ENCODE assay signal across 7 mouse cellular contexts in the genomic region with DNA sequence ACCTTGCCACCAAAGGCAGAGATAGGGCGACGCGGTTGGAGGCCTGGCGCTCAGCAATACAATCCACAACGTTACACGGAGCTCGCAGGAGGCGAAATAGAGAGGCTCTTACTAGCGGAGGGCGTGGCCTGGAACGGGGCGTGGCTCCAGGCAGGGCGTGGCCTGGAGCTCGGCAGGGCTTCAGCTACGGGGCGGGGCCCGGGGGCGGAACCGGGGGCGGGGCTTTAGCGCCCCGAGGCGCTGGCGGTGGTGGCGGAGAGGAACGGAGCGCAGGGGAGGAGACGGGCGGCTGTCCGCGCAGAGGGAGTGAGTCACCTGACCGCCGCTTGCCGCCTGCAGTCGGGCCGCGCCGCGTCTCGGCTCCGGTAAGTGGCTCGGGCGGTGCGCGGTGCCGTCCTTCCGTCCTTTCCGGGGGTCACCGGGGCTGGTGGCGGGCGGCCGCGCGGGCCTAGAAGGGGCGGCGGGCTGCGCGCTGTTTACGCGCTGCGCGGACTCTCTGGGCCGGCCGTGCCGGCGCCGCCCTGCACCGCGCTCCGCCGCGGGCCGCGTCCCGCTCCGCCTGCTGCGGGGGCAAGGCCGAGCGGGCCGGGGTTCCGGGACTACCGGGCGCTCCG. TPM values are rescaled to one million over a fixed set of nuclear protein-coding genes. Genes with fewer than 3 reads are reported as not detected.
A peak's percentile ranks its signal among the peaks of the same experiment; 100 is the strongest.
DNase-seq lines count a peak whose midpoint lies in the region; ATAC-seq and TF ChIP-seq lines count a peak whose summit lies in the region.

Gene Bach1 (plus strand): TSS at position 254 of the 614 bp plus-strand sequence.

- no peaks in the 10 kb centered on the region for H3K36me3 ChIP-seq in intestine, postnatal 0 days (ENCODE audit: control insufficient read depth, insufficient read depth)
- no peaks in the 10 kb centered on the region for H3K36me3 ChIP-seq in limb, embryonic 11.5 days (ENCODE audit: control insufficient read depth, insufficient read depth, low read length)
- no peaks in the 10 kb centered on the region for H3K36me3 ChIP-seq in midbrain, embryonic 14.5 days (ENCODE audit: control insufficient read depth, insufficient read depth, low read length)

- H3K27me3 ChIP-seq in intestine, postnatal 0 days (replicated peaks; ENCODE audit: control insufficient read depth, insufficient read depth, low read length): no peaks in the 10 kb centered on the region
- H3K27me3 ChIP-seq in limb, embryonic 11.5 days (ENCODE audit: control insufficient read depth, insufficient read depth, low read length): no peaks in the 10 kb centered on the region
- no peaks in the 10 kb centered on the region for H3K27me3 ChIP-seq in midbrain, embryonic 14.5 days (ENCODE audit: control insufficient read depth, insufficient read depth, low read length)

- peak within 1 kb of the TSS; percentile 99 for H3K9ac ChIP-seq in intestine, postnatal 0 days (ENCODE audit: low read depth, low read length)
- H3K9ac ChIP-seq in limb, embryonic 11.5 days (ENCODE audit: low read length): peak within 1 kb of the TSS; percentile 94
- peak within 1 kb of the TSS; percentile 97 for H3K9ac ChIP-seq in midbrain, embryonic 14.5 days (replicated peaks; ENCODE audit: low read length)

- peak; percentile 87 for ATAC-seq in intestine, postnatal 0 days
- peak; percentile 92 for ATAC-seq in limb, embryonic 11.5 days (ENCODE audit: insufficient number of reproducible peaks, low FRiP score, low TSS enrichment, low read depth)
- peak; percentile 90 for ATAC-seq in midbrain, embryonic 14.5 days (ENCODE audit: low FRiP score, low TSS enrichment)

- H3K9me3 ChIP-seq in intestine, postnatal 0 days (ENCODE audit: control insufficient read depth): no peaks in the 10 kb centered on the region
- H3K9me3 ChIP-seq in limb, embryonic 11.5 days (ENCODE audit: control insufficient read depth, low read length): no peaks in the 10 kb centered on the region
- no peaks in the 10 kb centered on the region for H3K9me3 ChIP-seq in midbrain, embryonic 14.5 days (ENCODE audit: control insufficient read depth, low read length)

- H3K4me1 ChIP-seq in intestine, postnatal 0 days (replicated peaks; ENCODE audit: control insufficient read depth, insufficient read depth, low read length): peaks cover 6% of the 10 kb centered on the region
- H3K4me1 ChIP-seq in limb, embryonic 11.5 days (ENCODE audit: control insufficient read depth, insufficient read depth, low read length): no peaks in the 10 kb centered on the region
- peaks cover 9% of the 10 kb centered on the region; the same call in 1 of the 2 replicates for H3K4me1 ChIP-seq in midbrain, embryonic 14.5 days (ENCODE audit: control insufficient read depth, insufficient read depth, low read length)

- peak; percentile 99 for DNase-seq in adrenal gland, postnatal 10 days
- DNase-seq in embryo, embryonic 9.5 days (ENCODE audit: extremely low spot score): peak; percentile 98
- no peak for DNase-seq in gonadal fat pad, adult 2 months (ENCODE audit: low read depth)
- peak; percentile 97 for DNase-seq in limb, embryonic 11.5 days (ENCODE audit: low spot score)
- DNase-seq in midbrain, embryonic 14.5 days: peak; percentile 97
- DNase-seq in spleen, adult 18-20 months: peak; percentile 93 to 97

- H3K27ac ChIP-seq in intestine, postnatal 0 days (ENCODE audit: low read depth, low read length): peak within 1 kb of the TSS; percentile 99
- H3K27ac ChIP-seq in limb, embryonic 11.5 days (replicated peaks; ENCODE audit: low read depth, low read length): peak within 1 kb of the TSS; percentile 84
- peak within 1 kb of the TSS; percentile 92 for H3K27ac ChIP-seq in midbrain, embryonic 14.5 days (replicated peaks; ENCODE audit: low read depth, low read length)

- TF ChIP-seq CTCF in intestine, postnatal 0 days (IDR thresholded peaks at IDR 0.05; ENCODE audit: low read depth): no peak; the same call in 1 of the 2 replicates

- peak within 1 kb of the TSS; percentile 94 for H3K4me3 ChIP-seq in intestine, postnatal 0 days (ENCODE audit: low read depth, low read length)
- H3K4me3 ChIP-seq in limb, embryonic 11.5 days (ENCODE audit: low read depth, low read length): peak within 1 kb of the TSS; percentile 75
- H3K4me3 ChIP-seq in midbrain, embryonic 14.5 days (replicated peaks; ENCODE audit: low read depth, low read length): peak within 1 kb of the TSS; percentile 76

- under 1% methylated on average over 75 of the region's 84 CpGs for WGBS in intestine, postnatal 0 days
- under 1% methylated on average over 30 of the region's 84 CpGs for WGBS in limb, embryonic 11.5 days
- under 1% methylated on average over 84 of the region's 84 CpGs for WGBS in midbrain, embryonic 14.5 days

- H3K4me2 ChIP-seq in intestine, postnatal 0 days (replicated peaks; ENCODE audit: low read depth): peak within 1 kb of the TSS; percentile 64
- peak within 1 kb of the TSS; percentile 77 for H3K4me2 ChIP-seq in limb, embryonic 11.5 days (ENCODE audit: low read depth, severe bottlenecking)
- peak within 1 kb of the TSS; percentile 72 for H3K4me2 ChIP-seq in midbrain, embryonic 14.5 days (ENCODE audit: low read length)

RNA-seq across cellular contexts. Expression of gene Bach1, which starts in this region (rescaled TPM):
- 10 to 100 TPM; 21.6 to 23.6 TPM for total RNA-seq in adrenal gland, postnatal 10 days (2021)
- polyA plus RNA-seq in gonadal fat pad, adult 2 months (2012; rRNA removed): 10.2 and 10.7 TPM in 2 replicates
- polyA plus RNA-seq in intestine, postnatal 0 days (2015; fragmentation: Nextera tagmentation; extraction: Ambion mirVana): 21.3 and 22.8 TPM in 2 replicates
- 15.9 and 18.4 TPM in 2 replicates for polyA plus RNA-seq in limb, embryonic 11.5 days (2014; fragmentation: Nextera tagmentation; extraction: Ambion mirVana)
- polyA plus RNA-seq in midbrain, embryonic 14.5 days (2014; fragmentation: Nextera tagmentation; extraction: Ambion mirVana): 16.2 and 20.3 TPM in 2 replicates
